ENCODE assay signal across 14 mouse cellular contexts in the genomic region with DNA sequence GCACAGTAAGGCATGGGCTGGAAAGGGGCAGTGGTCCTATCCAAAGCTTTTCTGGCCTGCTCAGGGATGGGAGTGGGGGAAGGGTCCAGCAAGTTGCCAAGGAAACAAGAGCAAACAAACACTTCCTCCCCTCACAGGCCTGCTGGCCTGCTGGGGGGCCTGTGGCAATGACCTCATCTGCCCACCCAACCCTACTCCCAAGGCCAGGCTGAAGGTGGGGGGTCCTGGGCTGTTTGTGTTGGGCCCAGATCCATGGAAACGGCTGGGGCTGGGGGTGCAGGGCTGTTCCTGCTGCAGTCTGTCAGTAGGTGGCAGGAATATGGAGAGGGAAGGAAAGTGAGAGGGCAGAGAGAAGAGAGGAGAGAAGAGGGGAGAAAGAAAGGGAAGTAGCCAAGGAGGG. TPM values are rescaled to one million over a fixed set of nuclear protein-coding genes. Genes with fewer than 3 reads are reported as not detected.
DNase-seq lines count a peak whose midpoint lies in the region; ATAC-seq and TF ChIP-seq lines count a peak whose summit lies in the region.
"Had no signal": no experiment of that assay in that cellular context is flagged by ENCODE, and none has a peak within 500 bp of the region (broad histone marks: within the 10 kb centered on the region; RNA-seq: fewer than 3 reads in every experiment).

No protein-coding gene starts in this region.

- H3K9me3 ChIP-seq in embryonic facial prominence, embryonic 11.5 days (replicated peaks; ENCODE audit: control insufficient read depth, low read length), result no peaks in the 10 kb centered on the region
- no peaks in the 10 kb centered on the region for H3K9me3 ChIP-seq in limb, embryonic 15.5 days

- H3K36me3 ChIP-seq in embryonic facial prominence, embryonic 11.5 days (replicated peaks; ENCODE audit: control insufficient read depth, insufficient read depth, low read depth, low read length), result no peaks in the 10 kb centered on the region
- peaks cover 9% of the 10 kb centered on the region for H3K36me3 ChIP-seq in limb, embryonic 15.5 days

- H3K4me2 ChIP-seq in embryonic facial prominence, embryonic 11.5 days (ENCODE audit: low read depth, low read length), result no peak overlapping the region
- H3K4me2 ChIP-seq in limb, embryonic 15.5 days, result no peak overlapping the region

- DNase-seq in layer of hippocampus, adult 2 months (ENCODE audit: low spot score in 2 of 2), result no peak
- no peak for DNase-seq in layer of hippocampus, postnatal 10 days (ENCODE audit: low spot score in 2 of 2)
- DNase-seq in embryonic facial prominence, embryonic 11.5 days (ENCODE audit: low spot score), result peak; percentile 39
- no peak for DNase-seq in frontal cortex, adult 2 months (ENCODE audit: extremely low spot score in 1 of 2, low spot score in 1 of 2)
- DNase-seq in adrenal gland, postnatal 36 days, result no peak
- DNase-seq: right cerebral cortex, postnatal 4 days had no signal

- no peaks in the 10 kb centered on the region for H3K27me3 ChIP-seq in embryonic facial prominence, embryonic 11.5 days (ENCODE audit: control insufficient read depth, insufficient read depth, low read length)
- peaks cover 3% of the 10 kb centered on the region; the same call in 1 of the 2 replicates for H3K27me3 ChIP-seq in limb, embryonic 15.5 days

- no peak overlapping the region for H3K4me3 ChIP-seq in layer of hippocampus, adult 2 months
- H3K4me3 ChIP-seq in cortical plate, adult 2 months (ENCODE audit: insufficient read depth, low read length), result no peak overlapping the region
- no peak overlapping the region for H3K4me3 ChIP-seq in embryonic facial prominence, embryonic 11.5 days (ENCODE audit: low read depth, low read length)
- no peak overlapping the region for H3K4me3 ChIP-seq in limb, embryonic 15.5 days

- peaks cover 16% of the 10 kb centered on the region for H3K4me1 ChIP-seq in cortical plate, adult 2 months (ENCODE audit: control insufficient read depth, insufficient read depth, low read length)
- H3K4me1 ChIP-seq in embryonic facial prominence, embryonic 11.5 days (ENCODE audit: control insufficient read depth, insufficient read depth, low read length), result no peaks in the 10 kb centered on the region
- H3K4me1 ChIP-seq in limb, embryonic 15.5 days, result peaks cover 35% of the 10 kb centered on the region

- 13% methylated on average over 1 of the region's 1 CpGs for WGBS in embryonic facial prominence, embryonic 11.5 days
- 4% methylated on average over 1 of the region's 1 CpGs for WGBS in limb, embryonic 15.5 days

- peak overlapping the region; percentile 62; the same call in 1 of the 2 replicates for H3K27ac ChIP-seq in layer of hippocampus, adult 2 months
- peak overlapping the region; percentile 17; the same call in 1 of the 2 replicates for H3K27ac ChIP-seq in cortical plate, adult 2 months (ENCODE audit: insufficient read depth, low read length)
- no peak overlapping the region for H3K27ac ChIP-seq in embryonic facial prominence, embryonic 11.5 days (replicated peaks; ENCODE audit: low read depth, low read length)
- H3K27ac ChIP-seq in limb, embryonic 15.5 days, result peak overlapping the region; percentile 57; the same call in 1 of the 2 replicates
- H3K27ac ChIP-seq: macrophage had no signal

- ATAC-seq in embryonic facial prominence, embryonic 11.5 days (replicated peaks; ENCODE audit: insufficient number of reproducible peaks, low FRiP score, low TSS enrichment, low read depth), result no peak
- peak; percentile 53; the same call in 1 of the 2 replicates for ATAC-seq in limb, embryonic 15.5 days (ENCODE audit: insufficient number of reproducible peaks, low FRiP score, low TSS enrichment, low read depth)
- no peak for ATAC-seq in cerebellum, adult (ENCODE audit: insufficient number of reproducible peaks, low FRiP score, low TSS enrichment)

- no peak for TF ChIP-seq POLR2A in cortical plate, adult 2 months (IDR thresholded peaks at IDR 0.05; ENCODE audit: extremely low read depth, insufficient read depth, low read length)

- no peak overlapping the region for H3K9ac ChIP-seq in embryonic facial prominence, embryonic 11.5 days (replicated peaks; ENCODE audit: low read length)
- H3K9ac ChIP-seq in limb, embryonic 15.5 days, result no peak overlapping the region

- peak; percentile 43 for TF ChIP-seq CTCF in layer of hippocampus, adult 2 months (conservative IDR thresholded peaks at IDR 0.05)
- TF ChIP-seq CTCF in cortical plate, adult 2 months (IDR thresholded peaks at IDR 0.05; ENCODE audit: extremely low read depth, insufficient read depth, low read length), result no peak

RNA-seq across cellular contexts. Expression of gene Wnt9a, which starts 29.7 kb away (rescaled TPM):
- total RNA-seq in layer of hippocampus, adult 2 months (2021), result 1 to 10 TPM; 3.8 TPM
- 1 to 10 TPM; 2.7 to 2.9 TPM for total RNA-seq in layer of hippocampus, postnatal 10 days (2021)
- polyA plus RNA-seq in cortical plate, adult 2 months (2012; rRNA removed), result 15.9 and 18.5 TPM in 2 replicates
- 1.6 and 1.8 TPM in 2 replicates for polyA plus RNA-seq in embryonic facial prominence, embryonic 11.5 days (2014; fragmentation: Nextera tagmentation; extraction: Ambion mirVana)
- polyA plus RNA-seq in limb, embryonic 15.5 days (2015; fragmentation: Nextera tagmentation; extraction: Ambion mirVana), result 12.1 and 14.0 TPM in 2 replicates
- polyA plus RNA-seq in frontal cortex, adult 2 months (2012; rRNA removed), result 9.4 and 12.2 TPM in 2 replicates
- total RNA-seq in adrenal gland, postnatal 36 days (2021), result 1 to 10 TPM; 1.3 to 1.5 TPM
- total RNA-seq: granulocyte monocyte progenitor cell, adult 5-6 weeks; neutrophil, adult 5-6 weeks had no signal

RNA-seq across cellular contexts. Expression of gene Prss38, which starts 39.1 kb away (rescaled TPM):
- total RNA-seq in layer of hippocampus, adult 2 months (2021), result not detected
- total RNA-seq in layer of hippocampus, postnatal 10 days (2021), result not detected
- polyA plus RNA-seq in cortical plate, adult 2 months (2012; rRNA removed), result 0.23 and 0.31 TPM in 2 replicates
- polyA plus RNA-seq in embryonic facial prominence, embryonic 11.5 days (2014; fragmentation: Nextera tagmentation; extraction: Ambion mirVana), result 0.17 TPM in 1 of 2 replicates, not detected in the other
- 0.12 TPM in 1 of 2 replicates, not detected in the other for polyA plus RNA-seq in limb, embryonic 15.5 days (2015; fragmentation: Nextera tagmentation; extraction: Ambion mirVana)
- 0.11 and 0.12 TPM in 2 replicates for polyA plus RNA-seq in frontal cortex, adult 2 months (2012; rRNA removed)
- not detected for total RNA-seq in adrenal gland, postnatal 36 days (2021)
- total RNA-seq: granulocyte monocyte progenitor cell, adult 5-6 weeks; layer of hippocampus, postnatal 25 days; neutrophil, adult 5-6 weeks had no signal
- polyA plus RNA-seq: thymus, postnatal 0 days had no signal

RNA-seq across cellular contexts. Expression of gene Wnt3a, which starts 45.8 kb away (rescaled TPM):
- total RNA-seq in layer of hippocampus, adult 2 months (2021), result under 1 TPM in 1 of 2 experiments, not detected in 1; 0.13 TPM
- total RNA-seq in layer of hippocampus, postnatal 10 days (2021), result not detected
- 0.06 TPM in 1 of 2 replicates, not detected in the other for polyA plus RNA-seq in cortical plate, adult 2 months (2012; rRNA removed)
- polyA plus RNA-seq in embryonic facial prominence, embryonic 11.5 days (2014; fragmentation: Nextera tagmentation; extraction: Ambion mirVana), result 0.39 and 0.77 TPM in 2 replicates
- polyA plus RNA-seq in limb, embryonic 15.5 days (2015; fragmentation: Nextera tagmentation; extraction: Ambion mirVana), result 3.8 and 3.9 TPM in 2 replicates
- 0.04 TPM in 1 of 2 replicates, not detected in the other for polyA plus RNA-seq in frontal cortex, adult 2 months (2012; rRNA removed)
- total RNA-seq in adrenal gland, postnatal 36 days (2021), result not detected
- total RNA-seq: granulocyte monocyte progenitor cell, adult 5-6 weeks; neutrophil, adult 5-6 weeks had no signal
- polyA plus RNA-seq: macrophage had no signal
